Mouse (Mus musculus) cerebellum, adult 2 months (tissue): ENCODE measurements around the gene Gpc6.

Experiments
- CTCF ChIP-seq: fragments of 200-500 bp; IDR thresholded peaks from 2 replicates; pipeline ENCODE4 v1.5.1; 2011; ENCODE audit warnings: low read depth, mild to moderate bottlenecking, control low read depth, low read length, moderate library complexity, borderline replicate concordance; ENCODE audit not compliant: insufficient read depth
- POLR2A ChIP-seq: fragments of 200-500 bp; IDR thresholded peaks from 2 replicates; pipeline ENCODE4 v1.6.1; 2011; ENCODE audit warnings: low read length, control low read depth, borderline replicate concordance; ENCODE audit not compliant: insufficient read depth

- TF ChIP-seq CTCF, result no peak
- TF ChIP-seq POLR2A, result no peak
These were observed 830.1 kb downstream of the Gpc6 start for GRCm38 (mm10) chr14:117755231-117755630.
